Mouse (Mus musculus): ENCODE data around the gene Ckm. TPM values are rescaled to one million over a fixed set of nuclear protein-coding genes. Genes with fewer than 3 reads are reported as not detected.

Gene Ckm
- 16.6 and 38.6 TPM in 2 replicates for polyA plus RNA-seq (2015; fragmentation: Nextera tagmentation; extraction: Ambion mirVana)

DNA sequence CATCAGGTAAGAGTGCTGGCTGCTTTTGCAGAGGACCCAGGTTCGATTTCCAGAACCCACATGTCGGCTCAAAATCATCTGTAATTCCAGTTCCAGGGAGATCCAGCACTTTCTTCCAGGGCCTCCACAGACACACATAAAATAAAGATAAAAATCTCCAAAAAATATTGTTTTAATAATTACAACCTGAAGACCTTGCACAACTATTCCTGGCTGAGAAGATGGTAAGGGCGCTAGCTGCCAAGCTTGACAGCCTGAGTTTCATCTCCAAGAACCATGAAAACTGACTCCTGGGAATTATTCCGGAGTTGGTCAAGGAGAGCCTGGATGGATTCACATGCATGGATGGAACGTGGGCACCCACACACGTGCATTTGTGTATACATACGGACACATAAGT lies at the start of gene Ckm:
TSS of gene Ckm (plus strand) at position 301 of the 400 bp plus-strand sequence.
- peaks cover 57% of the 10 kb centered on the region for H3K27me3 ChIP-seq (replicated peaks)
- WGBS = 46% methylated on average over 7 of the region's 7 CpGs
- peak within 1 kb of the TSS; percentile 49 for H3K4me3 ChIP-seq (replicated peaks)
- H3K27ac ChIP-seq (replicated peaks) = no peak within 1 kb of the TSS
- 0 out of 2 replicates have a peak, but pooled peaks cover 2% of the 10 kb centered on the region for H3K9me3 ChIP-seq (replicated peaks)
- H3K9ac ChIP-seq (replicated peaks) = peak within 1 kb of the TSS; percentile 40
- peaks cover 16% of the 10 kb centered on the region for H3K4me1 ChIP-seq
- H3K4me2 ChIP-seq = peak within 1 kb of the TSS; percentile 95
- H3K36me3 ChIP-seq = no peaks in the 10 kb centered on the region
- ATAC-seq (ENCODE audit: low FRiP score) = no peak

DNA sequence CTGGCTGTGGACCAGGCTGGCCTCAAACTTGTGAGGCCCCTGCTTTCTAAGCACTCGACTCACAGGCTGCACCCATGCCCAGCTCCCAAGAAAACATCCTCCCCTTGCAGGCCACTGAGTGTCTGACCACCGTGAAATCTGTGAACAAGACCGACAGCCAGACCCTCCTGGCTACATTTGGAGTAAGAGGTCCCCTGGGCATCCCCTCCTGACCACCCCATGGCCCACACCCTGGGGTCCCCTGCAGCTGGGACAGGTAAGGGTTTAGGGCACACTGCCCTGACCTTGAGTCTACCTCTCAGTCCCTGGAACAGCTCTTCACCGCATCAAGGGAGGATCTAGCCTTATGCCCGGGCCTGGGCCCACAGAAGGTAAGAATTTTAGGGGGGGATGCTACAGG lies 49.6 kb upstream of the Ckm start:
- WGBS = 93% methylated on average over 5 of the region's 5 CpGs
- H3K27ac ChIP-seq (replicated peaks) = no peak overlapping the region
- no peak overlapping the region for H3K4me2 ChIP-seq
- H3K9ac ChIP-seq (replicated peaks) = no peak overlapping the region
- no peak for ATAC-seq (ENCODE audit: low FRiP score)
- H3K27me3 ChIP-seq (replicated peaks) = no peaks in the 10 kb centered on the region
- H3K9me3 ChIP-seq (replicated peaks) = no peaks in the 10 kb centered on the region
- H3K4me1 ChIP-seq = peaks cover 14% of the 10 kb centered on the region
- peaks cover 58% of the 10 kb centered on the region for H3K36me3 ChIP-seq
- no peak overlapping the region for H3K4me3 ChIP-seq (replicated peaks)

DNA sequence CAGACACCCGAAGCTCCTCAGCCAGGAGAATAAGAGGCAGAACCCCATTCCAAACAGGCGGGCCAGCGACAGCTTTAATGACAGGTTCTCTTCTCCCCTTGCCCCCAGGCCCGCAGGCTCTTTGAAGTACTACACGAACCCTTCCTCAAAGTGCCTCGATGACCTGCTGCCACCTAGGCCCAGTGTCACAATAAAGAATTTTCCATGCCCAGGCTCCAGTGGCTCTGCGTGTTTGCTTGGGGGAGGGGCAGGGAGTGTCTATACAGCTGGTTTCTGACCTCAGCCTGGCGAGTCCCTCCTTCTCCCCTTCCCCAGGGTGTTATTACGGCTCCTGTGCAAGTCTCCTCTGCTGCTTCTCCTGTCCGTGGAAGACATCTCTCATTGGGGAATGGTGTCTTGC lies 48.3 kb upstream of the Ckm start:
- 71% methylated on average over 10 of the region's 10 CpGs for WGBS
- H3K36me3 ChIP-seq = peaks cover 48% of the 10 kb centered on the region
- H3K4me1 ChIP-seq = peaks cover 27% of the 10 kb centered on the region
- no peak overlapping the region for H3K4me2 ChIP-seq
- H3K9ac ChIP-seq (replicated peaks) = no peak overlapping the region
- H3K27me3 ChIP-seq (replicated peaks) = no peaks in the 10 kb centered on the region; the same call in 1 of the 2 replicates
- no peak for ATAC-seq (ENCODE audit: low FRiP score)
- H3K4me3 ChIP-seq (replicated peaks) = no peak overlapping the region
- no peak overlapping the region for H3K27ac ChIP-seq (replicated peaks)
- H3K9me3 ChIP-seq (replicated peaks) = no peaks in the 10 kb centered on the region

DNA sequence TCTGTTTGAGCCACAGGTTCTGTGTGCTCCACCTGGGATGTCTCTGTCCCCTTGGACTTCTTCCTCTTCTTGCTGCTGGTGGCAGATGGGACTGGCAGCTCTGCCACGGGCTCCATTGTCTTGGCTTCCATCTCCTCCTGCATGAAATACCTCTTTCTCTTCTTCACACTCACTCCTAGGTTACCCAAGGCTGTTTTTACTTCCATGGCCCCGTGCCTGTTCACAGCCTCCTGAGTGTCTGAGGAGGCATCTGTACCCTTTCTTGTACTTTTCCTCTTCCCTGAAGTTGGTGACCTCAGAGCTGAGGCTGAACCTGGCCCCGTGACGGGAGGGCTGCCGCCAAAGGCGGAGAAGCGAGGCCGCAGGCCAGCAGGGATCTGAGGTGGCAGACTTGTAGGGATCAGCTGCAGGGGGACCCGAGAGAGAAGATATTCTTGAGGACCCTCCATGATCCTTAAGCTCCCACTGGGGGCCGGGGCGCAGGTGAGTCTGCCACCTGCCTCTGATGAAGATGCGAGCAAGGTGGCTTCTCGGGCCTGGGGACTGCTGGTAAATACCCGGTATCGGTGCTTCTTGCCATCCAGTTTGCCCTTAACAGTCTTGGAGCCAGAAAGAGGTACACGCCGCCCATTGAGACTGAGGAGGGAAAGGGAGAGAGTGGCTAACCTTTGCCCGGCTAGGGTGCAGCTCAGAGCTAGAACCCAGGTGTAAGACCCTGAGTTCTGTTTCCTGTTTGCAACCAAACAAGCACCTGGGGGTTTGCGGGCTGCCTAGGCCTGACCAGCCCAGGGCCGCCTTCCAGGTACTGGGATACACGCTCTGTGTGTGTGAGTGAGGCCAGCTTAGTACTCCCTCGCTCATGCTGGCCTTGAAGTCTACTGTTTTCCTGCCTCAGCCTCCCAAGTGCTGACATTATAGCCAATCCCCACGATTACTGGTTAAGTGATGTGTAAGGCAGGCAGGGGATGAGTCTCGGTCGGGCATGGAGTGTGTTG lies 46.9 kb upstream of the Ckm start:
- peak overlapping the region; percentile 65 for H3K4me3 ChIP-seq (replicated peaks)

DNA sequence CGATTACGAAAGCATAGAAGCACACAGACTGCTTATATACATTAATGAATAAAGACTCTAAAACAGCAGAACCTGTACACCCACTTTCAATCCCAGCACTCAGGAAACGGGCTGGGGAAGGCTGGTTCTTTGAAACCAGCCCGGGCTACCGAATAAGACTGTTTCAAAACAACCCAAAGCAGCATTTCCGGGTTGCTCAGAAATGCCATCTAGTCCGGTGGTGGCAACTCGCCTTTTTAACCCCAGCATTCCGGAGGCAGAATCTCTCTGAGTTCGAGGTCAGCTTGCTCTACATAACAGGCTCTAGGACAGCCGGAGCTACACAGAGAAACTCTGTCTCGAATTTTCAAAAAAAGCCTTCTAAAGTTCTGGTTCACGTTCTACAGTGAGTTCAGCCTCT lies 45.9 kb upstream of the Ckm start:
- ATAC-seq (ENCODE audit: low FRiP score) = no peak
- Histone ChIP-seq H3K4me2 (peak overlapping the region; percentile 96), H3K9ac (replicated peaks) (peak overlapping the region; percentile 62), H3K4me1 (peaks cover 38% of the 10 kb centered on the region), H3K27ac (replicated peaks) (no peak overlapping the region), H3K9me3 (replicated peaks) (no peaks in the 10 kb centered on the region), H3K4me3 (replicated peaks) (peak overlapping the region; percentile 65), H3K27me3 (replicated peaks) (peaks cover 16% of the 10 kb centered on the region), H3K36me3 (peaks cover 25% of the 10 kb centered on the region)
- WGBS = 24% methylated on average over 13 of the region's 13 CpGs

More for the DNA sequence above, 46.9 kb upstream of the Ckm start:
- ATAC-seq (ENCODE audit: low FRiP score) = no peak
- Histone ChIP-seq H3K36me3 (peaks cover 34% of the 10 kb centered on the region), H3K9ac (replicated peaks) (peak overlapping the region; percentile 62), H3K9me3 (replicated peaks) (no peaks in the 10 kb centered on the region), H3K4me2 (peak overlapping the region; percentile 96), H3K4me1 (peaks cover 38% of the 10 kb centered on the region), H3K27ac (replicated peaks) (no peak overlapping the region), H3K27me3 (replicated peaks) (peaks cover 11% of the 10 kb centered on the region)
- WGBS = 94% methylated on average over 25 of the region's 25 CpGs

DNA sequence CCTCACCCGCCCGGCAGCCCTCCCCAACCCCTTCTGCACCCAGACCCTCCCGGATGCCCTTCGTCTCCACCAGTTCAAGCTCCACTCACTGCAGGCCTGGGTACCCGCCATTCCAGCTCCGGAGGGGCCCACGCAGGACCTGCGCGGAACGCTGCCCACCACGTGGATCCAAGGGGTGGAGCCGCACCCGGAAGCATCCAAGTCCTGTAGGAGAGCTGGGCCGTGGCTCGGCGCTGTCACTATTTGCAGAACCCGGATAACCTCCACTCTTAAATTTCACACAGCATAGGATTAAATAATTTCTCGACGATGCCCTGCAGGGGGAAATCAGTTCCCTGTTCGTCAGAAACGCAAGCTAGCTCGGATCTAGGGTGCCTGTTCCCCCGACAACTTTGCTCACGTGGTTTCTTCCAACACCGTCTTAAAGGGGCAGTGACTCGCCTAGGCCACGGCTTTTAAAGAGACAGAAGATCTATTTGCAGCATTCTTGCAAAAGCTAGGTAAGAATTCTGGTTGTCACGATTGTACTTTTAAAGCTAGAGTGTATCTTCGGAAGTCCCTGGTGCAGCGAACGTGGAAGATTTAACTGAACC lies 45.2 kb upstream of the Ckm start, which contains the start of the genes Cd3eap and Ppp1r13l:
TSS of gene Cd3eap (minus strand) at position 185 of the 593 bp plus-strand sequence.
TSS of gene Ppp1r13l (plus strand) at position 451 of the 593 bp plus-strand sequence.
- peaks cover 38% of the 10 kb centered on the region for H3K4me1 ChIP-seq
- H3K4me3 ChIP-seq (replicated peaks) = peak within 1 kb of the TSS; percentile 65
- peak within 1 kb of the TSS; percentile 96 for H3K4me2 ChIP-seq
- WGBS = under 1% methylated on average over 31 of the region's 31 CpGs
- peak; percentile 88 for ATAC-seq (ENCODE audit: low FRiP score)
- H3K27me3 ChIP-seq (replicated peaks) = peaks cover 20% of the 10 kb centered on the region
- peaks cover 21% of the 10 kb centered on the region for H3K36me3 ChIP-seq
- H3K27ac ChIP-seq (replicated peaks) = peak within 1 kb of the TSS; percentile 63
- H3K9ac ChIP-seq (replicated peaks) = peak within 1 kb of the TSS; percentile 62
- no peaks in the 10 kb centered on the region for H3K9me3 ChIP-seq (replicated peaks)

DNA sequence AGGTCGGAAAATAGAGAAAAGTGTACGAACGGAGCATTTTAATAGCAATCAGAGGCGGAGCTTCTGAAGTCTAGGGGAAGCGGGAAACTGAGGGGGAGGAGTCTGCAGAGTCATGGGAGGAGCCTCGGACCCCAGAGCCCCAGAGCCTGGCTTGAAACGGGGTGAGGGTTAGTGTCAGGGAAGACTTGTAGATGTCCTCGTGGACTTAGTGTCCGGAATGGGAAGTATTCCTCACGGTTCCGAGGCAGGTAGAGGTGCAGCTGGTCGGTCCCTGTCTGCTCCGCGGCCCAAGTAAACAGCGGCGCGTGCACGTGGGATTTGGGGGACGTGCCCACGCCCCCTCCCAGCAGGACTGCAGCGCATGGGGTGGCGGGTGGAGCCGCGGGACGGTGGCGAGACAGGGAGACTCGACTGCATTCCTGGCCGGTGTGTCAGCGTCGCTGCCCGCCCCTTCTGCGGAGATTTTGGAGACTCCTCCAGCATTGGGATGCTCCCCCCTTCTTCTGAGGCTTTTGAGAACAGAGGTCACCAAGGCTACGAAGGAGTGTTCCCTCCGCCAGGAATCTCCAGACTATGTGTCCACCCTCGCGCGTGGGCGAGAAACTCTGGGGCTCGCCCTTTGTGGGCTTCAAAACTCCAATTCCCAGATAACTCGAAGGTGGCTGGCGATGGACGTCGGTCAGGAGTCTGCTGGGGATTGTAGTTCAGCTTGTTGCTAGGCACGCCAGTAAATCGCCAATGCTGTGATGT lies 44.5 kb upstream of the Ckm start:
- Histone ChIP-seq H3K27me3 (replicated peaks) (peaks cover 20% of the 10 kb centered on the region), H3K36me3 (peaks cover 14% of the 10 kb centered on the region), H3K4me3 (replicated peaks) (peak overlapping the region; percentile 65), H3K9me3 (replicated peaks) (no peaks in the 10 kb centered on the region), H3K4me1 (peaks cover 38% of the 10 kb centered on the region), H3K4me2 (peak overlapping the region; percentile 96), H3K27ac (replicated peaks) (peak overlapping the region; percentile 63), H3K9ac (replicated peaks) (peak overlapping the region; percentile 62)
- under 1% methylated on average over 45 of the region's 45 CpGs for WGBS
- peak; percentile 83 for ATAC-seq (ENCODE audit: low FRiP score)

DNA sequence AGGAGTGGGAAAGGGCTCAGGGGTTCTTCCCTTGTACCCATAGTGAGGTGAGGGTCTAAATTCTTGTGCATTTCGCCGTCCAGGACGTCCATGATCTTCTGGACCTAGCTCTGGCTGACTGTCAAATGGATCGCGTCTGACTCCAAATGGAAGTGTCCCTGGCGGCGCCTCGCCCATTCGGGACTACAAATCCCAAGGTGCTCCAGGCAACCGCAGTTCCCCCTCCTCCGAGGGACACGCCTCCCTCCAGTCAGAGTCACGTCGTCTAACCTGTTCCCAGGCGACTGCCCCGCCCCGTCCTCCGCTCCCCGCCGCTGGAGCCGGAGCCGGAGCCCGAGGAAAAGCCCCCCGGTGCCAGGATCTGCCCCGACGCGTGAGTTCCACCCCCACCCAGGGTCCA lies 43.6 kb upstream of the Ckm start:
- Histone ChIP-seq H3K9me3 (replicated peaks) (no peaks in the 10 kb centered on the region), H3K36me3 (peaks cover 8% of the 10 kb centered on the region), H3K9ac (replicated peaks) (peak overlapping the region; percentile 45), H3K4me3 (replicated peaks) (peak overlapping the region; percentile 65), H3K4me2 (peak overlapping the region; percentile 96), H3K27ac (replicated peaks) (peak overlapping the region; percentile 63; the same call in 1 of the 2 replicates), H3K27me3 (replicated peaks) (peaks cover 20% of the 10 kb centered on the region), H3K4me1 (peaks cover 38% of the 10 kb centered on the region)
- 1% methylated on average over 27 of the region's 27 CpGs for WGBS
- peak; percentile 45; the same call in 1 of the 2 replicates for ATAC-seq (ENCODE audit: low FRiP score)

DNA sequence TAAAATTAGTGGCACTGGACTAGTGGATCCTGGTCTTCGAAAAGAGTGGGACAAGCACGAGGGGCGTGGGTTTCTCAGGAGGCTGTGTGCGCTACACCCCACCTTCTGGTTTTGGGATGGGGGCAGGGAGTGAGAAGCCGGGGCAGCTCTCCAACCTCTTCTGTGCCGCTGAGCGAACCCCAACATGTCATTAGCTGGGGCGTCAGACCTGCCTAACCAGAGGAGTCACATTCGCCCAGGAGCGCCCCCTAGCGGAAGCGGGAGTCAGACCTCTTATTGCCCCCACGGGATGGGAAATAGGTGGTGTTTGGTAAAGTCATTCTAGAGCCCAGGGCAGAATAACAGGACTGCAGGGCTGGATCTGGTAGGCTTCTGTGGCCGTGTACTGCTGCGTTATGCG lies 42.9 kb upstream of the Ckm start:
- 14% methylated on average over 16 of the region's 16 CpGs for WGBS
- Histone ChIP-seq H3K36me3 (peaks cover 3% of the 10 kb centered on the region; the same call in 1 of the 2 replicates), H3K27ac (replicated peaks) (no peak overlapping the region), H3K9me3 (replicated peaks) (no peaks in the 10 kb centered on the region), H3K4me1 (peaks cover 38% of the 10 kb centered on the region), H3K27me3 (replicated peaks) (peaks cover 20% of the 10 kb centered on the region), H3K4me3 (replicated peaks) (peak overlapping the region; percentile 65), H3K4me2 (peak overlapping the region; percentile 96), H3K9ac (replicated peaks) (peak overlapping the region; percentile 45)
- ATAC-seq (ENCODE audit: low FRiP score) = no peak

DNA sequence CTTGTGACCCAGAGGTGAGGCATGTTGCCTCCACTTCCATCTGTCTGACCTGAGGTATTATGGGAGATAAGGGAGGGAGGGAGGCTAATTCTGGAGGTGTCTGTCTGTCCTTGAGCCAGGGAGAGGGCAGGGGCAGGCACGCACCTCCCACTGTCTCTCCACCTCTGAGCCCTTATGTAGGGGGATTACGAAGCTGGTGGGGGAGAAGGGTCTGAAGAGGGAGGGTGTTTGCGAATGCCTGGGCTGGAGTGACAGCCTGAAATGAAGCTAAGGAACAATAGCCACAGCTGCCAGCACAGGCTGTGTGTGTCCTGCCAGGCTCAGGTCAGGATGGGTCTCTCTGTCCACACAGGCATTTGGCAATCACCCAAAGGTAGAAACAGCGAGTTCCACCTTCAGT lies 42.3 kb upstream of the Ckm start:
- Histone ChIP-seq H3K9ac (replicated peaks) (no peak overlapping the region), H3K4me3 (replicated peaks) (0 out of 2 replicates have a peak overlapping the region, but pooled peaks have one; percentile 65), H3K4me1 (peaks cover 38% of the 10 kb centered on the region), H3K36me3 (no peaks in the 10 kb centered on the region; the same call in 1 of the 2 replicates), H3K9me3 (replicated peaks) (no peaks in the 10 kb centered on the region), H3K27me3 (replicated peaks) (peaks cover 20% of the 10 kb centered on the region), H3K4me2 (peak overlapping the region; percentile 96), H3K27ac (replicated peaks) (no peak overlapping the region)
- WGBS = 49% methylated on average over 4 of the region's 4 CpGs
- no peak for ATAC-seq (ENCODE audit: low FRiP score)

DNA sequence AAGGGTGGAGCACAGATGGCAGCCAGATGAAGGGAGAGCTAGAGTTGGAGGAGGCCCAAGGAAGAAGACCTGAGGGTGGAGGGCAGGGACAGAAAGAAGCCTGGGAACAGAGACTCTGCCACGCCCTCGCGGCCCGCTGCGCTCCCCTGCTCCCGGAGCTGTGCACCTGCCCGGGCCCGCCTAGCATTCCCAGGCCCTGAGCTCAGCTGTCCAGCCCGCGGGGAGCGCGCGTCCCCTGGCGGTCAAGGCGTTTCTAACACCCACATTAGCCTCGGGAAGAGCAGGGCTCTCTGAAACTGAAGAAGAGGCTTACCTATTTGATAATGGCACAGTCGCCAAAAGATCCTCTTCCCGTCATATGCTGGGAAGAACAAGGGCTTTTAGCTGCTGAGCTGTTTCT lies 40.7 kb upstream of the Ckm start:
- WGBS = 4% methylated on average over 18 of the region's 18 CpGs
- Histone ChIP-seq H3K4me2 (no peak overlapping the region), H3K9me3 (replicated peaks) (no peaks in the 10 kb centered on the region), H3K27me3 (replicated peaks) (peaks cover 27% of the 10 kb centered on the region), H3K27ac (replicated peaks) (no peak overlapping the region), H3K36me3 (no peaks in the 10 kb centered on the region), H3K4me1 (peaks cover 24% of the 10 kb centered on the region), H3K4me3 (replicated peaks) (no peak overlapping the region), H3K9ac (replicated peaks) (no peak overlapping the region)
- no peak for ATAC-seq (ENCODE audit: low FRiP score)
